Mouse (Mus musculus): ENCODE data around the gene Slc10a7.

DNA sequence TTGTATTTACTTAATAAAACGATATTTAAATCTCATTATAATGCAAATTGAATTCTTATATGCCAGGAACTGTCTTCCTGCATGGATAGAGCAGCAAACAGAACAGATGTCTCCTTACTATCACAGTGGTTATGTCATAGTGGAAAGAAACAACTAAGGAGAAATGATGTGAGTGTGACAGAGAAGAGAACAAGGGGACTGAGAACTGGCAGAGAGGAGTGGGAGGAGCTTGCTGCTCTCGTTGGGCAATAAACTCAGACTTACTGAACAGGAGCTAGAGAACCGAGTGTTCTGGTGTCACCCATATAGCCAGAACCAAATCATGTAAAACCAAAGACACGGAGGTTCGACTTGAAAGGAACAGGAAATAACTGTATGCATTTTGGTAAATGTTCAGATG, 158.3 kb downstream of the Slc10a7 start:
- no peak for TF ChIP-seq MAFK (IDR thresholded peaks at IDR 0.05; ENCODE audit: borderline replicate concordance, low read depth, low read length)
- no peak for TF ChIP-seq ZC3H11A (IDR thresholded peaks at IDR 0.05; ENCODE audit: low read depth, low read length)
- TF ChIP-seq CTCF (IDR thresholded peaks at IDR 0.05 in 2 of 3, conservative IDR thresholded peaks at IDR 0.05 in 1 of 3; ENCODE audit: control insufficient read depth in 1 of 3, insufficient read depth in 1 of 3, low read depth in 2 of 3, low read length in 3 of 3, poor library complexity in 1 of 3, severe bottlenecking in 1 of 3) = no peak
- TF ChIP-seq E2F4 (IDR thresholded peaks at IDR 0.05; ENCODE audit: borderline replicate concordance, low read depth, low read length) = no peak
- no peak for TF ChIP-seq POLR2AphosphoS2 (IDR thresholded peaks at IDR 0.05; ENCODE audit: low read length)
- no peak for TF ChIP-seq POLR2A (IDR thresholded peaks at IDR 0.05; ENCODE audit: control insufficient read depth in 1 of 2, insufficient read depth in 1 of 2, low read depth in 1 of 2, low read length in 2 of 2, poor library complexity in 1 of 2)

Data from MEL (cell line).